In the genomic region with DNA sequence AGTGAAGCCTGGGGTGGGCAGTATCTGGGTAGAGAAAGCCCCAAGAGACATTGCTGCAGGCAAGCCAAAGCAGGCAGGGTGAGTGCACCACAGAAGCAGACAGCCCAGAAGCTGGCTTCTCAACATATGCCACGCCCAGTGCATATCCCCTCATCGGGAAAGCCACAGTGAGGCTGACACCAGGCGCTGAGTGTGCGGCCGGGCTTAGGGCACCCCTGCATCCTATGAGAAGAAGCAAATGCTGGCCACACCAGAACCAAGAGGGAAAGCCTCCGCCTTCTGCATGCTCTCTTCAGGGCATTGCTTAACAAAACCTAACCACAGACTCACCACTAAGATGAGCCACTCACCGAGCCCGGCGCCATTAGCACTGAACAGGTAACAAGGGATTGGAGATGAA, we compare ENCODE assay signal across 18 mouse cellular contexts. TPM values are rescaled to one million over a fixed set of nuclear protein-coding genes. Genes with fewer than 3 reads are reported as not detected.
"Had no signal": no experiment of that assay in that cellular context is flagged by ENCODE, and none has a peak within 500 bp of the region (broad histone marks: within the 10 kb centered on the region; RNA-seq: fewer than 3 reads in every experiment).

No protein-coding gene starts in this region.

- H3K9me3 ChIP-seq: liver, embryonic 15.5 days; midbrain, embryonic 13.5 days; midbrain, embryonic 15.5 days; neural tube, embryonic 12.5 days; stomach, embryonic 15.5 days had no signal

- ATAC-seq: liver, postnatal 0 days; midbrain, embryonic 13.5 days; midbrain, embryonic 15.5 days had no signal

- H3K36me3 ChIP-seq: liver, embryonic 15.5 days; midbrain, embryonic 13.5 days; midbrain, embryonic 15.5 days; neural tube, embryonic 12.5 days; stomach, embryonic 15.5 days had no signal

- H3K27me3 ChIP-seq: liver, embryonic 15.5 days; midbrain, embryonic 15.5 days; neural tube, embryonic 12.5 days; stomach, embryonic 15.5 days had no signal

- H3K4me1 ChIP-seq: liver, embryonic 15.5 days; midbrain, embryonic 13.5 days; midbrain, embryonic 15.5 days; neural tube, embryonic 12.5 days; stomach, embryonic 15.5 days had no signal

- H3K4me3 ChIP-seq: liver, embryonic 15.5 days; midbrain, embryonic 13.5 days; midbrain, embryonic 15.5 days; neural tube, embryonic 12.5 days; stomach, embryonic 15.5 days had no signal

- DNase-seq: liver, postnatal 0 days; lung, embryonic 14.5 days; lung, postnatal 10 days; lung, postnatal 4 days; right cerebral cortex, adult 18-20 months; right cerebral cortex, postnatal 25 days; thymus, adult 2 months; thymus, postnatal 25 days; thymus, postnatal 4 days had no signal

RNA-seq across cellular contexts. Expression of gene Sppl2c, which starts 37.2 kb away (rescaled TPM):
- total RNA-seq: megakaryocyte, adult 5-6 weeks; midbrain, postnatal 0 days; monocyte, adult 5-6 weeks; neutrophil, adult 5-6 weeks had no signal
